Mouse (Mus musculus) neural tube, postnatal 0 days (tissue): ENCODE data around the gene Rest. TPM values are rescaled to one million over a fixed set of nuclear protein-coding genes. Genes with fewer than 3 reads are reported as not detected.

Experiments used
- microRNA-seq: library from miRNA; unstranded; fragments of <30 nt; microRNA quantifications from one replicate; pipeline ENCODE4, GENCODE M21; 2016
- polyA plus RNA-seq: library from polyadenylated mRNA; unstranded; fragments of >200 nt; fragmentation: Nextera tagmentation; extraction: Ambion mirVana; gene quantifications from 2 replicates; pipeline ENCODE4 v1.2.1, GENCODE M21; 2015

The Rest gene
- polyA plus RNA-seq, result 5.0 and 5.6 TPM in 2 replicates

DNA sequence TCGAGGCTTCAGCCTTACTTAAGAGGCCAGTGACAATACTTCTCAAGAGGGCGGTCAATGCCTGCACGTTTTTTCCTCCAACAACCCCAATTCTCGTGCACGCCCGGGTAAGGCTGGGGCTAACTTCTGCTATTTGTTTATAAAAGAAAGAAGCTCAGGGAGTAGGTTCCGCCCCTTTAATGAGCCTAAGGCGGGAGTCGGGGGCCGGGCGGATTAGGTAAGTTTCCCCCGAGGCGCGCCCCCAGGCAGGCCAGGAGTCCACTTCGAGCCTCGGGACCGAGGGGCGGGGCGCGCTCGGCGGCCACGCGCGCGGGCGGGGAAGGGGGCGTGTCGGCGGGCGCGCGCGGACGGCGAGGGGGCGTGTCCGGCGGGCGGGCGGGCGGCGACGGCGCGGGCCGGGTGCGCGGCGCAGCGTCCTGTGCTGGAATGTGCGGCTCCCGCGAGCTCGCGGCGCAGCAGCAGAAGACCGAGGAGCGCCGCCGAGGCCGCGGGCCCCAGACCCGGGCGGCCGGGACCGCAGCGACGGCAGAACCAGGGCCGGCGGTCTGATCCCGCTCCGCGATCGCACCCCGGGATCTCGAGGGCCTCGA is at the start of gene Rest:
Gene Rest, plus strand, starts transcription at position 411 of the 590 bp plus-strand sequence.

DNA sequence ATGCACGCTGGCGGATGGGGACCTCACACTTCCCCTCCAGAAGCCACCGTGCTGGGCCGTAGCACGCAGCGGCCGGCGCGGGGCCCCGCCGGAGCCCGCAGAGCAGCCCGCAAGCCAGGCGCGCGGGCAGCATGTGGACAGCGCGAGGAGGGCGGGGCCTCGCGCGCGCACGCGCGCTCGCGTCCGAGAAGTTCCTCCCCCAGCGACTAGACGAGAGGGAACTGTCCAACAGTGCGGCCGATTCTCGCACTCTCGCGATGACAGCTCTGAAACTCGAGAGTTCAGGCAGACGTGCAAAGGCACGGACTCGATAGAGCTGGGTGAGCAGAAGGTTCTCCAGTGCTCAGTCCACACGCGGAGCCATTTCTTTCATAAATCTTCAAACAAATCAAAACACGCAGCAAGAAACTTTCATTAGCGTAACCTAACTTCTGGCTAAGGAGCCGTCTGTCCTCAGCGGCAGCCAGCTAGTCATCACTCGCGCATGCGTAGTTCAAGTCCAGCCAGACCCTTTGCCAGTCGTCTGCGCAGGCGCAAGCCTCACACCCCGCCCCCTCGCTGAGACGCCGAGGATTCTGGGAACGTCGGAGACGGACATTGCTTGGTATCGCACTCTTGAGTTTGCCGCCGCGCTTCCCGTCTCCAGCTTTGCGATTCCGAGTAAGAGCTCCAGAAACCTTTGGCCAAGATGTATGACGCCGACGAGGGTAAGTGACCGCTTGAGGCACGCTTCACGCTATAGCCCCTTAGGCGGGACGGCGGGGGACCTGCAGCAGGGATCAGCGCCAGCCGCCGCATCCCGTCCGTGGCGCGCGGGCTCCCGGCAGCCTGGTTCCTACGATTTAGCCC is 44.9 kb downstream of the Rest start, which contains the start of the genes Noa1 and Polr2b:
Gene Noa1, minus strand, starts transcription at position 161 of the 849 bp plus-strand sequence.
Gene Polr2b, plus strand, starts transcription at position 224 of the 849 bp plus-strand sequence.

Small RNA genes lying within 50 kb of the gene (microRNA-seq; reads per million reads assigned to microRNA genes)
- not detected for gene Mir5098

Other genes starting within 250 kb of the Rest start
- gene Thegl, start 249.5 kb upstream of the Rest start, polyA plus RNA-seq, result 0.59 and 0.65 TPM in 2 replicates
- 24.6 and 28.0 TPM in 2 replicates for gene Hopx, start 150.4 kb upstream of the Rest start, polyA plus RNA-seq
- 1.7 and 2.1 TPM in 2 replicates for gene Spink2, start 54.0 kb upstream of the Rest start, polyA plus RNA-seq
- 32.1 and 34.0 TPM in 2 replicates for gene Noa1, start 44.6 kb downstream of the Rest start, polyA plus RNA-seq
- 38.9 and 41.6 TPM in 2 replicates for gene Polr2b, start 44.7 kb downstream of the Rest start, polyA plus RNA-seq
- 93.6 and 120 TPM in 2 replicates for gene Igfbp7, start 142.6 kb downstream of the Rest start, polyA plus RNA-seq